Mouse (Mus musculus) heart, adult 2 months (tissue): ENCODE data around the gene Nabp2.

Experiments
- CTCF ChIP-seq: fragments of 200-600 bp; IDR thresholded peaks from 2 replicates; pipeline ENCODE4 v1.8.1; 2022; ENCODE audit warnings: antibody characterized with exemption, mild to moderate bottlenecking, moderate library complexity
- EP300 ChIP-seq: fragments of 200-500 bp; IDR thresholded peaks from 2 replicates; pipeline ENCODE4 v1.6.1; 2011; ENCODE audit warnings: low read depth, low read length, control low read depth; ENCODE audit not compliant: insufficient read depth
- POLR2A ChIP-seq: fragments of 200-500 bp; IDR thresholded peaks from 2 replicates; pipeline ENCODE4 v1.6.1; 2011; ENCODE audit warnings: mild to moderate bottlenecking, low read depth, low read length, control low read depth; ENCODE audit not compliant: insufficient read depth

DNA sequence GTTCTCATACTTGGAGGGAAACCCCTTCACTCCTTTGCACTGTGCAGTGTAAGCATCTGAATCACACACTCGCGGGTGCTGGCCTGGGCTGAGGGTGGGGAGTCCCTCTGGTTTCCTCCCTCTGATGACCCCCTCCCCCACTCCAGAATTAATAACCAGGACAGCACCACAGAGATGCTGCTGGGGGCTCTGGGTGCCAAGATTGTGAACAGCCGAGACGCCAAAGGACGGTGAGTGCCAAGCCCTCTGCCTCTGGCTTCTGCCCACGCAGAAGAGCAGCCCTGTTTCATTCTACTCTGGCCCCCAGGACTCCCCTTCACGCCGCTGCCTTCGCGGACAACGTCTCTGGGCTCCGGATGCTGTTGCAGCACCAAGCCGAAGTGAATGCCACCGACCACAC is 22.4 kb downstream of the Nabp2 start:
- TF ChIP-seq POLR2A: no peak
- no peak for TF ChIP-seq CTCF
- TF ChIP-seq EP300: no peak
